Mouse (Mus musculus) stomach, embryonic 16.5 days (tissue): ENCODE data around the gene Grb2. TPM values are rescaled to one million over a fixed set of nuclear protein-coding genes. Genes with fewer than 3 reads are reported as not detected.

Experiments used
- ATAC-seq: fragments of 200-750 bp; cut with Nextera tagmentation; 2 replicates; pipeline ENCODE4 v1.8.0; 2017; ENCODE audit warnings: moderate number of reproducible peaks, moderate TSS enrichment; ENCODE audit not compliant: insufficient read depth, low FRiP score
- H3K27ac ChIP-seq: fragments of 300-500 bp; sonication (generic); 2 replicates; pipeline ENCODE4 v1.5.1; 2014; ENCODE audit warnings: low read length
- H3K27me3 ChIP-seq: fragments of 300-500 bp; sonication (generic); 2 replicates; pipeline ENCODE4 v1.6.1; 2014; ENCODE audit warnings: low read length, control low read depth, mixed read lengths; ENCODE audit not compliant: control insufficient read depth, insufficient read depth
- H3K36me3 ChIP-seq: fragments of 300-500 bp; sonication (generic); 2 replicates; pipeline ENCODE4 v1.6.1; 2014; ENCODE audit warnings: low read length; ENCODE audit not compliant: control insufficient read depth, insufficient read depth
- H3K4me1 ChIP-seq: fragments of 300-500 bp; sonication (generic); 2 replicates; pipeline ENCODE4 v1.6.1; 2014; ENCODE audit warnings: low read length, control low read depth, mixed read lengths; ENCODE audit not compliant: control insufficient read depth, insufficient read depth
- H3K4me2 ChIP-seq: fragments of 300-500 bp; sonication (generic); 2 replicates; pipeline ENCODE4 v1.6.1; 2014; ENCODE audit warnings: low read depth, low read length, mixed read lengths
- H3K4me3 ChIP-seq: fragments of 300-500 bp; sonication (generic); replicated peaks from 2 replicates; pipeline ENCODE4 v1.5.1; 2014; ENCODE audit warnings: mild to moderate bottlenecking, low read length
- H3K9ac ChIP-seq: fragments of 300-500 bp; sonication (generic); 2 replicates; pipeline ENCODE4 v1.6.1; 2014; ENCODE audit warnings: low read length
- H3K9me3 ChIP-seq: fragments of 300-500 bp; sonication (generic); replicated peaks from 2 replicates; pipeline ENCODE4 v1.6.1; 2016; ENCODE audit warnings: low read length, control low read depth; ENCODE audit not compliant: control insufficient read depth
- WGBS: fragments of 180-500 bp; shearing (Covaris S2); extraction: QIAGEN DNeasy Blood & Tissue Kit; methylation state at CpG from one replicate; pipeline ENCODE4 v1.1.7; 2014; 5-methylcytosine and 5-hydroxymethylcytosine counted together
- polyA plus RNA-seq: library from polyadenylated mRNA; unstranded; fragments of >200 nt; fragmentation: Nextera tagmentation; extraction: Ambion mirVana; gene quantifications from 2 replicates; pipeline ENCODE4 v1.2.1, GENCODE M21; 2015

The Grb2 gene
- polyA plus RNA-seq, 1 experiment from 2014 or later: 79.6 TPM

DNA sequence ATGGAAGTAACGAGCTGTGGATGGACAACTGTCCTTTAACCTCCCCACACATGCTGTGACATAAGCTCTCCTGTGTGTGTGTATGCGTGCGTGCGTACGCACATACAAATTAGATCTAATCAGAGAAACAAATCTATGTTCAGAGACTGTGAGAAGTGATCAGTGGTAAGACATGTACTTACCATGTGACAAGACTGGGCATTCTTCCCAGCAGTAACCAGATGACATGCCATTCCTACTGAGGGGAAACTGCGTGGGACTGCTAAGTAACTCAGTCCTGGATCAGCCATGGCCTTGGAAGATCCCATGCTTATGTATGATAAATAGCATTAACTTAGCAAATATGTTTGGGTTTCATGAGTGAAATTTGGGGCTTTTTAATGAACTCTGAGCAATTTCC is 23.5 kb downstream of the Grb2 start:
- H3K27ac ChIP-seq: no peak overlapping the region
- no peak for ATAC-seq
- H3K4me3 ChIP-seq: no peak overlapping the region
- no peaks in the 10 kb centered on the region for H3K4me1 ChIP-seq
- WGBS: 88% methylated on average over 6 of the region's 6 CpGs
- no peaks in the 10 kb centered on the region for H3K27me3 ChIP-seq
- no peaks in the 10 kb centered on the region for H3K36me3 ChIP-seq
- H3K9ac ChIP-seq: no peak overlapping the region
- no peak overlapping the region for H3K4me2 ChIP-seq
- H3K9me3 ChIP-seq: no peaks in the 10 kb centered on the region

DNA sequence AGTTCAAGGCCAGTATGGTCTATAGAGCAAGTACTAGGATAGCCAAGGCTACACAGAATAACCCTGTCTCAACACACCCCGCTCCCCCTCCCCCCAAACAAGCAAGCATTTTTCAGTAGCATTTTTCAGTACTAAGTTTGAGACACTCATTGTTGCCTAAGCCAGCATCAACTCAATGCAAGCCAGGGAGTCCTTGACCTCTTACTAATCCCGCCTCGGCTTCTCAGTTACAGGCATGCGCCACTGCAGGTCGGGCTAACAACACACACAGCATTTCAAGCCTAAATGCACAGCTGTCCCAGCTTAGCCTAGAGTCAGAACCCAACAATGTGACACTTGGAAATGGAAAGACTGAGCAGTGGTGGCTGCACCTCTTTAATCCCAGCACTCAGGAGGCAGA is 25.1 kb downstream of the Grb2 start:
- no peak overlapping the region for H3K4me3 ChIP-seq

GRCm38 (mm10) chr11:115682411-115682810 is 26.0 kb downstream of the Grb2 start:
- H3K27ac ChIP-seq: no peak overlapping the region
- ATAC-seq: no peak
- 0 out of 2 replicates have a peak, but pooled peaks cover 6% of the 10 kb centered on the region for H3K36me3 ChIP-seq
- 95% methylated on average over 3 of the region's 3 CpGs for WGBS
- no peaks in the 10 kb centered on the region for H3K27me3 ChIP-seq
- H3K4me3 ChIP-seq: no peak overlapping the region
- H3K9me3 ChIP-seq: no peaks in the 10 kb centered on the region
- no peaks in the 10 kb centered on the region for H3K4me1 ChIP-seq
- no peak overlapping the region for H3K9ac ChIP-seq
- H3K4me2 ChIP-seq: no peak overlapping the region

More for the DNA sequence above, 25.1 kb downstream of the Grb2 start:
- Histone ChIP-seq H3K27ac (no peak overlapping the region), H3K4me2 (no peak overlapping the region), H3K9me3 (no peaks in the 10 kb centered on the region), H3K4me1 (no peaks in the 10 kb centered on the region), H3K36me3 (0 out of 2 replicates have a peak, but pooled peaks cover 5% of the 10 kb centered on the region), H3K27me3 (no peaks in the 10 kb centered on the region), H3K9ac (no peak overlapping the region)
- no peak for ATAC-seq
- WGBS: 91% methylated on average over 5 of the region's 5 CpGs

DNA sequence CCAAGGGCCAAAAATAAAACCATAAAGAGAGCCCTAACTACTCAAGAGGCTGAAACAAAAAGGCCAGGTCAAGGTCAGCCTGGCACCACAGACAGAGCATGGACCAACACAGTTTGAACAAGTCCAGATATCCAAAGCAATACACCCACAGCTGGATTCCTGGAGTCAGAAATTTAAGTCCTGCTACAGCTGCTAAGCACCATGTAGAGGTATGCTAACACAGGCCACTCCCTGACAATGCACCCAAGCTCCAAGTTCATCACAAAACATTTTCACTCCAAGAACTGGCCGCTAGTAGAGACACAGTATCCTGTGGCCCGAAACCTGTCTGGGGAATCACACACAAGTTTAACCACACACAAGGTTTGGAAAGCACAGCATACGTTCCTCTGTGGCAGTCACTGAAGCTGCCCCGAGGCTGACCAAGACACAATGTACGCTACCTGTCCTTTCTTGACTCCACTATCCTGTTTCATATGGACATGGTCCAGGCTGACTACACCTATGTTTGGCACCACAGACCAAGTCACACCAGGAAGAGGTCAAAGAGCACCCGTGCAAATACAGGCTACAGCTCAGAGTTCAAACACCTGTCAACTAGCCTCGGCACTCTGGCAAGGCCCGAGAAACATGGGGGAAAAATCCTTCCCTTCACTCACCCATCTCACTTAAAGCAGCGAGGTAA is 28.7 kb downstream of the Grb2 start:
- H3K27ac ChIP-seq: no peak overlapping the region
- H3K4me2 ChIP-seq: no peak overlapping the region
- H3K4me3 ChIP-seq: no peak overlapping the region
- 0 out of 2 replicates have a peak, but pooled peaks cover 6% of the 10 kb centered on the region for H3K36me3 ChIP-seq
- 91% methylated on average over 9 of the region's 9 CpGs for WGBS
- ATAC-seq: no peak
- H3K4me1 ChIP-seq: no peaks in the 10 kb centered on the region
- H3K27me3 ChIP-seq: no peaks in the 10 kb centered on the region
- H3K9ac ChIP-seq: no peak overlapping the region
- H3K9me3 ChIP-seq: no peaks in the 10 kb centered on the region

GRCm38 (mm10) chr11:115678861-115679260 is 29.5 kb downstream of the Grb2 start:
- Histone ChIP-seq H3K27ac (no peak overlapping the region), H3K9ac (no peak overlapping the region), H3K4me1 (peaks cover 4% of the 10 kb centered on the region; the same call in 1 of the 2 replicates), H3K9me3 (no peaks in the 10 kb centered on the region), H3K27me3 (no peaks in the 10 kb centered on the region), H3K4me2 (no peak overlapping the region), H3K36me3 (0 out of 2 replicates have a peak, but pooled peaks cover 6% of the 10 kb centered on the region), H3K4me3 (no peak overlapping the region)
- WGBS: 95% methylated on average over 6 of the region's 6 CpGs
- ATAC-seq: no peak

DNA sequence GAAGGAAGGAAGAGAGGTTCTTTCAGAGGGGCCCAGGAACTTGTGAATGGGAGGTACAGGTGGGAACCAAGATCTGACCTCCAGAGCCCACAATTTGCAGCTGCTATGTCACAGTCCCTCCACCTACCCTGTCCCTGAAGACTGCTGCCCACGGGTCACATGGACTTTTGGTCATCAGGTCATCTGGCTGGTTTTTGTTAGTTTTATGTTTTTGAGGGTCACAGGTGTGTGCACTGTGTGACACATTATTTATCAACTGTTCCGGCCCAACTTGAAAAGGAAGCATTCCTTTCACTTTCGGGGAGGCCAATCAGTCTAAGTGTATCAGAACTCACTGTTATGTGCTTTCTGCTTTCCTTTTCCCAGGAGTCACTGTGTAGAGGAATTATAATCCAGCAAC is 30.9 kb downstream of the Grb2 start:
- Histone ChIP-seq H3K9ac (no peak overlapping the region), H3K36me3 (0 out of 2 replicates have a peak, but pooled peaks cover 6% of the 10 kb centered on the region), H3K4me3 (no peak overlapping the region), H3K9me3 (no peaks in the 10 kb centered on the region), H3K27ac (no peak overlapping the region), H3K4me2 (no peak overlapping the region), H3K27me3 (no peaks in the 10 kb centered on the region), H3K4me1 (peaks cover 4% of the 10 kb centered on the region; the same call in 1 of the 2 replicates)
- ATAC-seq: no peak
- WGBS: 62% methylated on average over 3 of the region's 3 CpGs

DNA sequence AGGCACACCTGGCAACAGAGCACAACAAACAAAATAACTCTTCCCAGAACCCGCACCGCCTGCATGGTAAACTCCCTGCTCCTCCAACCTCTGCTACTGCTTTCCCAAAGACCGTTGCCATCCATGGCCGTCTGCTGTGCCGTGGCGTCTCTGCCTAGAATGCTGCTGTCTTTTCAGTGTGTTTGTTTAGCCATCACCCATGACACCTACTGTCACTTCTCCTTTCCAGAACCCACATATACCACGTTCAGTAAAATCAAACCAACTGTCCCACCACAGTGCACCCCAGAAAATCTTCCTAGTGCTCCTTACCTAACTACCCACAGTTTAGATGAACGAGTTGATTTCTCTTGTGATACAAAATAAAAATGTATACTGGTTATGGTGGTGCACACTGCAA is 31.7 kb downstream of the Grb2 start:
- no peaks in the 10 kb centered on the region for H3K27me3 ChIP-seq
- H3K4me2 ChIP-seq: no peak overlapping the region
- no peak overlapping the region for H3K27ac ChIP-seq
- ATAC-seq: no peak
- peaks cover 4% of the 10 kb centered on the region; the same call in 1 of the 2 replicates for H3K4me1 ChIP-seq
- no peak overlapping the region for H3K4me3 ChIP-seq
- H3K36me3 ChIP-seq: 0 out of 2 replicates have a peak, but pooled peaks cover 6% of the 10 kb centered on the region
- 83% methylated on average over 8 of the region's 8 CpGs for WGBS
- no peaks in the 10 kb centered on the region for H3K9me3 ChIP-seq
- H3K9ac ChIP-seq: no peak overlapping the region

DNA sequence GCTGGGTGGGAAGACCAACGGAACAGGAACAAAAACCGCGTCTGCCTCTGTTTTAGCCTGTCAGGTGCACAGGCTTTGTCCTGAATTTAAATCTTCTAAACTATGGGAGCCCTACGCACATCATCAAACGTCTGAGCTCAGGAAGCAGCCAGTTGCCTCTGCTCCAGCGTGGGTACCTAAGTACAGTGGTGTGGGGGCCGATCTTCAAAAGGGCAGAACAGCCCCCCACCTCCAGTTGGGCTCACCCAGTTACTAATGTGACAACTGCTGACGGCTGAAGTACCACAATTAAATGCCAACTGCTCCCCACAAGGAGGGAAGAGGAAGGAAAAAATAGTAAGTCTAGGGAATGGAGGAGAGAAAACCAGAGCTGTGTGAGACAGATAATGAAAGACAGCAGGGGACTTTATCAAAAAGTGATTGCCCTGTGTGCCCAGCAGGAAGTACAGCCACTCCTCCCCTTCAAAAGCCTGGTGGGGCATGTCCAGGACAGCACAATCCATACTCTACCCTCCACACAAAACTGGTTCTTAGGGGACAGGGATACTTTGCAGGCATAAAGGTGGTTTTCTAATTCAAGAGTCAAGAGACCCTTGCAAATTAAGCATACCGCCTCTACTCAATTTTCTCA is 34.0 kb downstream of the Grb2 start:
- H3K4me2 ChIP-seq: no peak overlapping the region
- H3K4me3 ChIP-seq: no peak overlapping the region
- H3K27me3 ChIP-seq: no peaks in the 10 kb centered on the region
- no peak for ATAC-seq
- 0 out of 2 replicates have a peak, but pooled peaks cover 6% of the 10 kb centered on the region for H3K36me3 ChIP-seq
- no peaks in the 10 kb centered on the region for H3K9me3 ChIP-seq
- H3K9ac ChIP-seq: no peak overlapping the region
- 74% methylated on average over 9 of the region's 9 CpGs for WGBS
- no peak overlapping the region for H3K27ac ChIP-seq
- H3K4me1 ChIP-seq: peaks cover 11% of the 10 kb centered on the region

GRCm38 (mm10) chr11:115673471-115674234 is 34.7 kb downstream of the Grb2 start:
- Histone ChIP-seq H3K4me1 (peaks cover 11% of the 10 kb centered on the region), H3K4me2 (no peak overlapping the region), H3K9ac (no peak overlapping the region), H3K9me3 (no peaks in the 10 kb centered on the region), H3K27ac (no peak overlapping the region), H3K27me3 (no peaks in the 10 kb centered on the region), H3K4me3 (no peak overlapping the region), H3K36me3 (0 out of 2 replicates have a peak, but pooled peaks cover 4% of the 10 kb centered on the region)
- 78% methylated on average over 9 of the region's 9 CpGs for WGBS
- ATAC-seq: no peak
